Mouse (Mus musculus): Measurements from ENCODE around the gene Mmd.

Gene Mmd

GRCm38 (mm10) chr11:90317482-90317881 is 68.2 kb downstream of the Mmd start:
- ChIA-PET POLR2A (no interaction called here), CTCF (interaction anchor here (0.6 to 2.4 kb wide), 13 partner anchors 10 to 335 kb away, joined by 3 to 8 read pairs (median 3); partner anchors contain the start of gene Mmd (in 1 of the 4))

- POLR2A ChIA-PET = no interaction called here
- CTCF ChIA-PET = no interaction called here
Measured at GRCm38 (mm10) chr11:90320922-90321321, 71.7 kb downstream of the Mmd start.

GRCm38 (mm10) chr11:90324597-90324996 is 75.3 kb downstream of the Mmd start:
- CTCF ChIA-PET = no interaction called here

GRCm38 (mm10) chr11:90326146-90326545 is 76.9 kb downstream of the Mmd start:
- ChIA-PET POLR2A (no interaction called here), CTCF (no interaction called here)

More at GRCm38 (mm10) chr11:90324597-90324996, 75.3 kb downstream of the Mmd start:
- POLR2A ChIA-PET = no interaction called here

GRCm38 (mm10) chr11:90326836-90327235 is 77.6 kb downstream of the Mmd start:
- POLR2A ChIA-PET = no interaction called here

More at GRCm38 (mm10) chr11:90326836-90327235, 77.6 kb downstream of the Mmd start:
- CTCF ChIA-PET = no interaction called here

All from embryonic stem cell, embryonic (primary cell).